Mouse (Mus musculus) MEL (cell line): ENCODE results near the gene Fbxl2. TPM values are rescaled to one million over a fixed set of nuclear protein-coding genes. Genes with fewer than 3 reads are reported as not detected.

Source experiments
- DNase-seq: peaks from one replicate; pipeline ENCODE4 v3.0.0; 2011; ENCODE audit warnings: low read depth, low spot score
- H3K27ac ChIP-seq: 2 replicates; pipeline ENCODE4 v1.5.1; 2012; ENCODE audit warnings: low read depth, mild to moderate bottlenecking, control low read depth, low read length, moderate library complexity; ENCODE audit not compliant: control insufficient read depth
- H3K27me3 ChIP-seq, 2 experiments: fragments of 150-350 bp in 1 of 2; sonication (generic) in 1 of 2; 2 replicates each; pipeline ENCODE4 v1.6.1; 2012; ENCODE audit warnings: low read length in 2 of 2, mild to moderate bottlenecking in 2 of 2, improper control_type of control experiment in 1 of 2, moderate library complexity in 1 of 2; ENCODE audit not compliant: insufficient read depth in 2 of 2, control insufficient read depth in 1 of 2
- H3K36me3 ChIP-seq, 2 experiments: 2 replicates each; pipeline ENCODE4 v1.6.1; 2012 to 2014; ENCODE audit warnings: low read length in 2 of 2, improper control_type of control experiment in 1 of 2, inconsistent platforms in 1 of 2, mild to moderate bottlenecking in 1 of 2; ENCODE audit not compliant: insufficient read depth in 2 of 2, control insufficient read depth in 1 of 2
- H3K4me1 ChIP-seq, 2 experiments: fragments of 150-350 bp in 1 of 2; sonication (generic) in 1 of 2; 2 replicates each; pipeline ENCODE4 v1.6.1; 2012; ENCODE audit warnings: low read length in 2 of 2, improper control_type of control experiment in 1 of 2, mild to moderate bottlenecking in 1 of 2; ENCODE audit not compliant: insufficient read depth in 2 of 2, control insufficient read depth in 1 of 2
- H3K4me3 ChIP-seq, 2 experiments: fragments of 150-350 bp in 1 of 2; sonication (generic) in 1 of 2; 2 replicates each; pipeline ENCODE4 v1.5.1; 2012; ENCODE audit warnings: low read depth in 2 of 2, low read length in 2 of 2, mild to moderate bottlenecking in 2 of 2, moderate library complexity in 2 of 2, control low read depth in 1 of 2, improper control_type of control experiment in 1 of 2; ENCODE audit not compliant: control insufficient read depth in 1 of 2, insufficient read depth in 1 of 2
- H3K79me2 ChIP-seq: 2 replicates; pipeline ENCODE4 v1.6.1; 2012; ENCODE audit warnings: mild to moderate bottlenecking, low read length, moderate library complexity; ENCODE audit not compliant: control insufficient read depth, poor library complexity, insufficient read depth
- H3K9ac ChIP-seq: 2 replicates; pipeline ENCODE4 v1.6.1; 2012; ENCODE audit warnings: low read depth, mild to moderate bottlenecking, control low read depth, low read length, moderate library complexity; ENCODE audit not compliant: control insufficient read depth, poor library complexity, severe bottlenecking
- H3K9me3 ChIP-seq: fragments of 150-350 bp; sonication (generic); replicated peaks from 2 replicates; pipeline ENCODE4 v1.6.1; 2012; ENCODE audit warnings: mild to moderate bottlenecking, low read length, improper control_type of control experiment, moderate library complexity; ENCODE audit not compliant: insufficient read depth
- BHLHE40 ChIP-seq: IDR thresholded peaks from 2 replicates; pipeline ENCODE4 v1.6.1; 2012; ENCODE audit warnings: low read depth, mild to moderate bottlenecking, inconsistent platforms, low read length, improper control_type of control experiment, borderline replicate concordance
- CHD1 ChIP-seq: IDR thresholded peaks from 2 replicates; pipeline ENCODE4 v1.6.1; 2012; ENCODE audit warnings: low read depth, mild to moderate bottlenecking, inconsistent platforms, low read length, improper control_type of control experiment
- EP300 ChIP-seq, 2 experiments: IDR thresholded peaks; 2 replicates each; pipeline ENCODE4 v1.6.1; 2011; ENCODE audit warnings: improper control_type of control experiment in 2 of 2, low read length in 2 of 2, low read depth in 1 of 2, mild to moderate bottlenecking in 1 of 2
- GABPA ChIP-seq: IDR thresholded peaks from 2 replicates; pipeline ENCODE4 v1.6.1; 2012; ENCODE audit warnings: low read depth, mild to moderate bottlenecking, inconsistent platforms, low read length, improper control_type of control experiment, moderate library complexity
- JUND ChIP-seq: IDR thresholded peaks from 2 replicates; pipeline ENCODE4 v1.6.1; 2011; ENCODE audit warnings: low read depth, mild to moderate bottlenecking, improper control_type of control experiment, low read length
- MAX ChIP-seq: IDR thresholded peaks from 2 replicates; pipeline ENCODE4 v1.6.1; 2011; ENCODE audit warnings: low read length, improper control_type of control experiment
- MAZ ChIP-seq: IDR thresholded peaks from 2 replicates; pipeline ENCODE4 v1.6.1; 2012; ENCODE audit warnings: low read depth, mild to moderate bottlenecking, inconsistent platforms, low read length, improper control_type of control experiment
- MXI1 ChIP-seq: IDR thresholded peaks from 2 replicates; pipeline ENCODE4 v1.6.1; 2011; ENCODE audit warnings: mild to moderate bottlenecking, low read depth, low read length, improper control_type of control experiment
- MYB ChIP-seq: IDR thresholded peaks from 2 replicates; pipeline ENCODE4 v1.6.1; 2011; ENCODE audit warnings: mild to moderate bottlenecking, low read depth, low read length, improper control_type of control experiment
- MYC ChIP-seq: IDR thresholded peaks from 2 replicates; pipeline ENCODE4 v1.6.1; 2011; ENCODE audit warnings: low read depth, mild to moderate bottlenecking, low read length, improper control_type of control experiment, moderate library complexity
- NRF1 ChIP-seq: IDR thresholded peaks from 2 replicates; pipeline ENCODE4 v1.6.1; 2014; ENCODE audit warnings: low read depth, mild to moderate bottlenecking, inconsistent platforms, low read length, improper control_type of control experiment, moderate library complexity; ENCODE audit not compliant: poor library complexity, insufficient read depth, severe bottlenecking
- RAD21 ChIP-seq: IDR thresholded peaks from 2 replicates; pipeline ENCODE4 v1.6.1; 2011; ENCODE audit warnings: mild to moderate bottlenecking, low read depth, low read length, improper control_type of control experiment
- SMC3 ChIP-seq: IDR thresholded peaks from 2 replicates; pipeline ENCODE4 v1.6.1; 2011; ENCODE audit warnings: low read depth, low read length, improper control_type of control experiment
- TBP ChIP-seq: IDR thresholded peaks from 2 replicates; pipeline ENCODE4 v1.8.0; 2011; ENCODE audit warnings: low read depth, low read length, improper control_type of control experiment
- USF1 ChIP-seq: IDR thresholded peaks from 2 replicates; pipeline ENCODE4 v1.6.1; 2014; ENCODE audit warnings: low read depth, mild to moderate bottlenecking, inconsistent platforms, low read length, improper control_type of control experiment, moderate library complexity
- ZKSCAN1 ChIP-seq: IDR thresholded peaks from 2 replicates; pipeline ENCODE4 v1.6.1; 2012; ENCODE audit warnings: low read depth, mild to moderate bottlenecking, inconsistent platforms, low read length, improper control_type of control experiment, moderate library complexity
- ZNF384 ChIP-seq: IDR thresholded peaks from 2 replicates; pipeline ENCODE4 v1.6.1; 2012; ENCODE audit warnings: low read depth, mild to moderate bottlenecking, inconsistent platforms, low read length, improper control_type of control experiment
- polyA plus RNA-seq, 2 experiments: library from polyadenylated mRNA; stranded (reverse) in 1 of 2; unstranded in 1 of 2; fragments of >175 nt in 1 of 2; fragments of >200 nt in 1 of 2; gene quantifications; 2 replicates each; pipeline versions ENCODE4 v1.2.1 to v1.2.4; 2012; ENCODE audit warnings: low replicate concordance in 2 of 2, low read depth in 1 of 2; ENCODE audit not compliant: insufficient read length in 2 of 2, insufficient read depth in 1 of 2, missing spikeins in 1 of 2
- total RNA-seq: library from RNA; depleted of rRNA; stranded (reverse); fragments of 300-350 nt; gene quantifications from 2 replicates; pipeline ENCODE4 v1.2.3, GENCODE M21; 2012

The Fbxl2 gene
- total and polyA plus RNA-seq, 3 experiments, result 1.8 to 3.0 TPM; not detected in 1

DNA sequence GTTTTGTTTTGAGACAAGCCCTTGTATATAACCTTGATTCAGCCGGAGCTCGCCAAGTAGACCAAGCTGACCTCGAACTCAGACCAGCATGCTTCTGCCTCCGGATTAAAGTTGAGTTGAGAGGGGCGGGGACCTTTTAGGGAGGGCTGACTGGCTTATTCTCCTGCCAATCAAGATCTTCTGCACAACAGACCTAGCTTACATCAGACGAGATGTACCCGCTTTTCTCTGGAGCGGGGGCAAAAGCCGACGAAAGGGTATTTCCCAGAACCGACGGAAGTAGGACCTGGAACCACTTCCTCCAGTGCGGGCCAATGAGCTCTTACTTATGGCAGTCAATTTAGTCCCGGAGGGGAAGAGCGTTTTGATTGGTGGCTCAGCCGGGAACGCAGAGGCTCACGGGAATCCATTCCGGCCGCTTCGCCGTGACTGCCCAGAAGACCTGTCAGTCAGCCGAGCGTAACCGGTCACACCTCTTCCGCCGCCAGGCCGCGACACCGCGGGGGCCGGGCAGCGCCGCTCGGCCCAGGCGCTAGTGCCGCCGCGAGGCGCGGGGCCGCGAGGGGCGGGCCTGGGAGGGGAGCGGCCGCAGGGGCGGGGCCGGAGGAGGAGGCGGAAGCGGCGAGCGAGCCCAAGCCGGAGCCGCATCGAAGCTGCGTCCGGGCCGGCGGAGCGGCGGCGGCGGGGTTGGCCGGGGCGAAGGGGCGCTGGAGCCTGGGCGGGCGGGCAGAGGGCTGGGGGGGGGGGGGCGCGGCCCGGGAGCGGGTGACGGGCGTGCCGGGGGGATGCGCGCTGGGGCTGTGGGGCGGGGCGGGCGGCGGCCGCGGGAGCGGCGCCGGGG, 115.2 kb downstream of the Fbxl2 start, which contains the start of gene Ubp1 (continued):
- TF ChIP-seq JUND (no peak), SMC3 (no peak), RAD21 (no peak), MXI1 (0 out of 2 replicates have a peak, but pooled peaks have one; percentile 68), BHLHE40 (no peak), TBP (peak; percentile 66), MYB (no peak), NRF1 (no peak), ZKSCAN1 (no peak), GABPA (no peak), EP300 (IDR thresholded peaks at IDR 0.05; ENCODE audit: low read depth in 1 of 2, low read length in 2 of 2) (0 out of 4 replicates have a peak, but pooled peaks of 1 of the 2 experiments have one; percentile 27), ZNF384 (no peak), MAX (peak; percentile 95), MAZ (no peak; the same call in 1 of the 2 replicates), MYC (peak; percentile 76; the same call in 1 of the 2 replicates)
- TF ChIP-seq, all 39 proteins: peak for 19

DNA sequence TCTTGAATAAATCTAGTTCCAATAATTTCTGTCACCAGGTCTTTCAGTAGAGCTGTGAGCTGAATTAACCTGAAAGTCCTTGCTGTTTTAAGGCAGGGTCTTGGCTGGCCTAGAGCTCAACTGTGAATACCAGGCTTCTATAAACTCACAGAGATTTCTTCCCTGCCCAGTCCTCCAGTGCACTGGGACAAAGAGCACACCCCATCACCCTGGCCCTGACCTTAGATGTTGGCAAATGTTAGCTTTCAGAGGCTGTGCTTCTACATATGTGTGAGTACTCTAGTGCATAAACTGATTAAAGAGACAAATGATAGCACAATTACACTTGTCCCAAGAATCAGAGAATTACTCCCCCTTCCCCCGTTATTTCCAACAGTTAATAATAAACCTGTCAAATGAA, 116.3 kb downstream of the Fbxl2 start:
- Histone ChIP-seq H3K36me3 (peaks cover 0 to 29% of the 10 kb centered on the region in 2 experiments; a peak in 3 of 4 replicates), H3K9me3 (no peaks in the 10 kb centered on the region), H3K4me1 (peaks cover 7 to 27% of the 10 kb centered on the region in 2 experiments), H3K9ac (peak overlapping the region; percentile 78; the same call in 1 of the 2 replicates), H3K4me3 (peak overlapping the region; percentile 68 to 76; a peak in 3 of 4 replicates), H3K27ac (peak overlapping the region; percentile 99), H3K79me2 (peaks cover 30% of the 10 kb centered on the region), H3K27me3 (no peaks in the 10 kb centered on the region)
- DNase-seq, result no peak
- TF ChIP-seq ZNF384 (no peak), CHD1 (no peak), USF1 (no peak)
